Comparison of ENCODE assay signal across 10 mouse cellular contexts in the genomic region with DNA sequence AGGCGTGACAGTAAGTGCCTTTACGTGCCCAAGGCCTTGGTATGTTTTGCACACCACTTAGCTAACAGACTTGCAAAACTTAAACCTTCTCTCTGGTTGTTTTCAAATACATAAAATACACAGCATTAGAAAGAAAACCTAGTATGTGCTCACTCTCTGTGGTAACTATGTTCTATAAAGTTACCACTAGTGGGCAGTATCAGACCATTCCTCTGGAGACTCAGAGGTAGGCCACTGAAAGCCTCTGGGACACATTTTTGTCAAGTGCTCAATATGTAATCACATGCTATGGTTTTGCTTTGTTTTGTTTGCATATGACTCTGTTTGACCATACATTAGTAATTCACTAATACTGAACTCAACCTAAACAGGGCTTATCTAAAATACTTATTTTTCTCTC. TPM values are rescaled to one million over a fixed set of nuclear protein-coding genes. Genes with fewer than 3 reads are reported as not detected.
DNase-seq lines count a peak whose midpoint lies in the region; ATAC-seq and TF ChIP-seq lines count a peak whose summit lies in the region.
"Had no signal": no experiment of that assay in that cellular context is flagged by ENCODE, and none has a peak within 500 bp of the region (broad histone marks: within the 10 kb centered on the region; RNA-seq: fewer than 3 reads in every experiment).

No protein-coding gene starts in this region.

- H3K9ac ChIP-seq in hindbrain, postnatal 0 days (replicated peaks; ENCODE audit: low read length) = no peak overlapping the region
- H3K9ac ChIP-seq in hindbrain, embryonic 12.5 days = no peak overlapping the region
- no peak overlapping the region for H3K9ac ChIP-seq in liver, embryonic 11.5 days (ENCODE audit: low read depth, low read length)
- H3K9ac ChIP-seq: embryonic facial prominence, embryonic 13.5 days; heart, embryonic 13.5 days had no signal

- peaks cover 8% of the 10 kb centered on the region for H3K4me1 ChIP-seq in hindbrain, postnatal 0 days (ENCODE audit: insufficient read depth, low read length)
- H3K4me1 ChIP-seq in hindbrain, embryonic 12.5 days = peaks cover 18% of the 10 kb centered on the region
- peaks cover 7% of the 10 kb centered on the region for H3K4me1 ChIP-seq in liver, embryonic 11.5 days (replicated peaks; ENCODE audit: control insufficient read depth, insufficient read depth, low read length)

- ATAC-seq in hindbrain, postnatal 0 days = no peak
- ATAC-seq in hindbrain, embryonic 12.5 days (ENCODE audit: low FRiP score) = no peak
- no peak for ATAC-seq in Patski
- no peak for ATAC-seq in liver, embryonic 11.5 days (replicated peaks; ENCODE audit: low FRiP score)

- H3K9me3 ChIP-seq in hindbrain, postnatal 0 days (ENCODE audit: low read length) = no peaks in the 10 kb centered on the region
- no peaks in the 10 kb centered on the region for H3K9me3 ChIP-seq in hindbrain, embryonic 12.5 days (replicated peaks)
- H3K9me3 ChIP-seq in liver, embryonic 11.5 days (ENCODE audit: control insufficient read depth, low read length) = no peaks in the 10 kb centered on the region
- H3K9me3 ChIP-seq: embryonic facial prominence, embryonic 13.5 days; heart, embryonic 13.5 days had no signal

- no peaks in the 10 kb centered on the region for H3K27me3 ChIP-seq in hindbrain, postnatal 0 days (ENCODE audit: insufficient read depth, low read length)
- no peaks in the 10 kb centered on the region for H3K27me3 ChIP-seq in hindbrain, embryonic 12.5 days
- H3K27me3 ChIP-seq in Patski = no peaks in the 10 kb centered on the region
- no peaks in the 10 kb centered on the region for H3K27me3 ChIP-seq in liver, embryonic 11.5 days (replicated peaks; ENCODE audit: control insufficient read depth, insufficient read depth, low read length)
- H3K27me3 ChIP-seq: embryonic facial prominence, embryonic 13.5 days; heart, embryonic 13.5 days had no signal

- no peak overlapping the region for H3K27ac ChIP-seq in hindbrain, postnatal 0 days
- H3K27ac ChIP-seq in hindbrain, embryonic 12.5 days = no peak overlapping the region
- no peak overlapping the region for H3K27ac ChIP-seq in liver, embryonic 11.5 days (ENCODE audit: low read depth, low read length)
- H3K27ac ChIP-seq: embryonic facial prominence, embryonic 13.5 days; heart, embryonic 13.5 days had no signal

- no peak overlapping the region for H3K4me3 ChIP-seq in hindbrain, postnatal 0 days (ENCODE audit: low read length)
- H3K4me3 ChIP-seq in hindbrain, embryonic 12.5 days = no peak overlapping the region
- H3K4me3 ChIP-seq in liver, embryonic 11.5 days (ENCODE audit: low read depth, low read length) = no peak overlapping the region
- H3K4me3 ChIP-seq: embryonic facial prominence, embryonic 13.5 days; heart, embryonic 13.5 days had no signal

- peaks cover 20% of the 10 kb centered on the region for H3K36me3 ChIP-seq in hindbrain, postnatal 0 days (ENCODE audit: insufficient read depth, low read length)
- H3K36me3 ChIP-seq in hindbrain, embryonic 12.5 days = peaks cover 14% of the 10 kb centered on the region
- H3K36me3 ChIP-seq in liver, embryonic 11.5 days (ENCODE audit: control insufficient read depth, insufficient read depth, low read length) = peaks cover 21% of the 10 kb centered on the region; the same call in 1 of the 2 replicates

- TF ChIP-seq CTCF in hindbrain, postnatal 0 days (IDR thresholded peaks at IDR 0.05; ENCODE audit: low read depth) = peak; percentile 72
- TF ChIP-seq CTCF in Patski (IDR thresholded peaks at IDR 0.05) = peak; percentile 70

- in situ Hi-C loops in Patski (cut with MboI; ENCODE audit: low pct_unique_long_range_greater_than_20kb) = loop anchor here (25.0 kb wide), 1 partner anchor 380 kb away; no protein-coding TSS in a partner anchor

- WGBS in hindbrain, postnatal 0 days = 91% methylated on average over 2 of the region's 2 CpGs
- 89% methylated on average over 2 of the region's 2 CpGs for WGBS in hindbrain, embryonic 12.5 days
- 89% methylated on average over 2 of the region's 2 CpGs for WGBS in liver, embryonic 11.5 days

- POLR2A ChIA-PET in Patski (lab: Charles Lee) = no interaction called here

- CTCF ChIA-PET in Patski (lab: Charles Lee) = interaction anchor here (0.9 to 1.6 kb wide), 2 partner anchors 10 to 28 kb away, joined by 3 to 6 read pairs; no protein-coding TSS in a partner anchor

- DNase-seq in hindbrain, postnatal 0 days (ENCODE audit: low spot score) = peak; percentile 63
- peak; percentile 64 for DNase-seq in A20 (ENCODE audit: low read depth, low spot score)
- no peak for DNase-seq in Patski (ENCODE audit: low read depth, low spot score)
- no peak for DNase-seq in liver, embryonic 11.5 days (ENCODE audit: low spot score)
- DNase-seq in ovary, postnatal 14 days (ENCODE audit: low spot score) = no peak
- DNase-seq in layer of hippocampus, adult 18-20 months (ENCODE audit: low spot score in 2 of 2) = no peak
- no peak for DNase-seq in kidney, postnatal 4 days

- no peak overlapping the region for H3K4me2 ChIP-seq in hindbrain, postnatal 0 days (ENCODE audit: low read depth, low read length)
- no peak overlapping the region for H3K4me2 ChIP-seq in hindbrain, embryonic 12.5 days (replicated peaks)
- peak overlapping the region; percentile 80; the same call in 1 of the 2 replicates for H3K4me2 ChIP-seq in liver, embryonic 11.5 days

RNA-seq across cellular contexts. Expression of a gene that starts 2.2 kb away (rescaled TPM):
- total RNA-seq in hindbrain, postnatal 0 days (2014; rRNA removed) = 35.6 and 37.9 TPM in 2 replicates
- polyA plus RNA-seq in hindbrain, postnatal 0 days (2015; fragmentation: Nextera tagmentation; extraction: Ambion mirVana) = 88.5 and 96.7 TPM in 2 replicates
- polyA plus RNA-seq in hindbrain, embryonic 12.5 days (2016; fragmentation: Nextera tagmentation; extraction: Ambion mirVana) = 117 and 128 TPM in 2 replicates
- 90.0 TPM for polyA plus RNA-seq in Patski (2021)
- 198 and 203 TPM in 2 replicates for polyA plus RNA-seq in liver, embryonic 11.5 days (2014; fragmentation: Nextera tagmentation; extraction: Ambion mirVana)
- 10 to 100 TPM; 60.1 to 61.9 TPM for total RNA-seq in layer of hippocampus, adult 18-20 months (2021)

RNA-seq across cellular contexts. Expression of a gene that starts 32.4 kb away (rescaled TPM):
- total RNA-seq in hindbrain, postnatal 0 days (2014; rRNA removed) = 86.4 and 140 TPM in 2 replicates
- 155 and 166 TPM in 2 replicates for polyA plus RNA-seq in hindbrain, postnatal 0 days (2015; fragmentation: Nextera tagmentation; extraction: Ambion mirVana)
- polyA plus RNA-seq in hindbrain, embryonic 12.5 days (2016; fragmentation: Nextera tagmentation; extraction: Ambion mirVana) = 655 and 681 TPM in 2 replicates
- polyA plus RNA-seq in Patski (2021) = not detected
- 37.0 and 40.0 TPM in 2 replicates for polyA plus RNA-seq in liver, embryonic 11.5 days (2014; fragmentation: Nextera tagmentation; extraction: Ambion mirVana)
- total RNA-seq in layer of hippocampus, adult 18-20 months (2021) = 1 to 10 TPM in 1 of 2 experiments, not detected in 1; 1.2 TPM

RNA-seq across cellular contexts. Expression of a gene that starts 33.4 kb away (rescaled TPM):
- total RNA-seq in hindbrain, postnatal 0 days (2014; rRNA removed) = 5.5 and 11.3 TPM in 2 replicates
- 6.2 and 6.7 TPM in 2 replicates for polyA plus RNA-seq in hindbrain, postnatal 0 days (2015; fragmentation: Nextera tagmentation; extraction: Ambion mirVana)
- 7.1 and 7.5 TPM in 2 replicates for polyA plus RNA-seq in hindbrain, embryonic 12.5 days (2016; fragmentation: Nextera tagmentation; extraction: Ambion mirVana)
- 19.6 TPM for polyA plus RNA-seq in Patski (2021)
- 11.7 and 13.2 TPM in 2 replicates for polyA plus RNA-seq in liver, embryonic 11.5 days (2014; fragmentation: Nextera tagmentation; extraction: Ambion mirVana)
- 10 to 100 TPM; 57.4 to 63.9 TPM for total RNA-seq in layer of hippocampus, adult 18-20 months (2021)

Comparison
In these comparisons a context has a peak if more than half of its experiments do, and no peak if none do; other contexts are left out.
1. DNase-seq: peak in hindbrain, postnatal 0 days (single experiment) and A20 (single experiment); none in Patski (single experiment), liver, embryonic 11.5 days (single experiment), ovary, postnatal 14 days (single experiment), layer of hippocampus, adult 18-20 months (0 of 2) and kidney, postnatal 4 days (0 of 2).
2. RNA of a gene that starts 32.4 kb away (polyA plus RNA-seq): 655 to 681 TPM in hindbrain, embryonic 12.5 days, 155 to 166 TPM in hindbrain, postnatal 0 days and 37.0 to 40.0 TPM in liver, embryonic 11.5 days; not detected in Patski (single experiment); every median in the first group is over 10 times any median in the second.